Mouse (Mus musculus): ENCODE data around the gene E330017A01Rik. TPM values are rescaled to one million over a fixed set of nuclear protein-coding genes. Genes with fewer than 3 reads are reported as not detected.

E330017A01Rik gene
- not detected in 2 replicates for polyA plus RNA-seq (2012; rRNA removed)

GRCm38 (mm10) chr16:58638689-58639175, at the start of gene E330017A01Rik:
E330017A01Rik (minus strand) TSS chr16:58638739.
- DNase-seq, result no peak
- 69% methylated on average over 3 of the region's 3 CpGs for WGBS
- Histone ChIP-seq H3K4me3 (ENCODE audit: insufficient read depth, low read depth, low read length) (no peak within 1 kb of the TSS), H3K4me1 (ENCODE audit: control insufficient read depth, insufficient read depth, low read length) (no peaks in the 10 kb centered on the region), H3K27ac (ENCODE audit: insufficient read depth, low read depth, low read length) (no peak within 1 kb of the TSS), H3K27me3 (replicated peaks; ENCODE audit: control insufficient read depth, insufficient read depth, low read length) (no peaks in the 10 kb centered on the region; the same call in 1 of the 2 replicates), H3K36me3 (ENCODE audit: control insufficient read depth, insufficient read depth, low read length) (no peaks in the 10 kb centered on the region)
- TF ChIP-seq CTCF (conservative IDR thresholded peaks at IDR 0.05; ENCODE audit: insufficient read depth, insufficient read length, low read depth, low read length), result no peak
- no peak for TF ChIP-seq POLR2A (IDR thresholded peaks at IDR 0.05; ENCODE audit: low read depth, low read length)

GRCm38 (mm10) chr16:58685548-58686537, 47.3 kb upstream of the E330017A01Rik start:
- Histone ChIP-seq H3K36me3 (ENCODE audit: control insufficient read depth, insufficient read depth, low read length) (no peaks in the 10 kb centered on the region; the same call in 1 of the 2 replicates), H3K4me1 (ENCODE audit: control insufficient read depth, insufficient read depth, low read length) (no peaks in the 10 kb centered on the region), H3K27me3 (replicated peaks; ENCODE audit: control insufficient read depth, insufficient read depth, low read length) (no peaks in the 10 kb centered on the region), H3K4me3 (ENCODE audit: insufficient read depth, low read depth, low read length) (no peak overlapping the region), H3K27ac (ENCODE audit: insufficient read depth, low read depth, low read length) (no peak overlapping the region)
- TF ChIP-seq POLR2A (IDR thresholded peaks at IDR 0.05; ENCODE audit: low read depth, low read length), result no peak
- no peak for TF ChIP-seq CTCF (conservative IDR thresholded peaks at IDR 0.05; ENCODE audit: insufficient read depth, insufficient read length, low read depth, low read length)
- no peak for DNase-seq
- 66% methylated on average over 20 of the region's 20 CpGs for WGBS

DNA sequence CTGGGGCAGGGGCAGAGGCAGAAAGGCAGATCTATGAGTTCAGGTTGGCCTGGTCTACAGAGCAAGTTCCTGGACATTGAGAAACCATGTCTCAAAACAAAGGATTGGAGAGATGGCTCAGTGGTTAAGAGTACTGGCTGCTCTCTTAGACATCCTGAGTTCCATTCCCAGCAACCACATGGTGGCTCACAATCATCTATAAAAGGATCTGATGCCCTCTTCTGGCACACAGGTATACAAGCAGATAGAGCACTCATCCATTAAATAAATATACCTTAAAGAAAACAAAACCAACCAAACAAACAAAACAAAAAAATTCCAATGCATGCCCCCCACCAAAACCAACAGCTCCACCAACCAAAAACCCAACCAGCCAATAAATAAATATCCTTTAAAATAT, 46.0 kb upstream of the E330017A01Rik start:
- no peak overlapping the region for H3K4me3 ChIP-seq (ENCODE audit: insufficient read depth, low read depth, low read length)
- H3K36me3 ChIP-seq (ENCODE audit: control insufficient read depth, insufficient read depth, low read length), result peaks cover 3% of the 10 kb centered on the region; the same call in 1 of the 2 replicates
- no peak overlapping the region for H3K27ac ChIP-seq (ENCODE audit: insufficient read depth, low read depth, low read length)
- no peaks in the 10 kb centered on the region for H3K4me1 ChIP-seq (ENCODE audit: control insufficient read depth, insufficient read depth, low read length)
- no peak for TF ChIP-seq POLR2A (IDR thresholded peaks at IDR 0.05; ENCODE audit: low read depth, low read length)
- TF ChIP-seq CTCF (conservative IDR thresholded peaks at IDR 0.05; ENCODE audit: insufficient read depth, insufficient read length, low read depth, low read length), result no peak
- DNase-seq, result peak; percentile 27
- H3K27me3 ChIP-seq (replicated peaks; ENCODE audit: control insufficient read depth, insufficient read depth, low read length), result no peaks in the 10 kb centered on the region

DNA sequence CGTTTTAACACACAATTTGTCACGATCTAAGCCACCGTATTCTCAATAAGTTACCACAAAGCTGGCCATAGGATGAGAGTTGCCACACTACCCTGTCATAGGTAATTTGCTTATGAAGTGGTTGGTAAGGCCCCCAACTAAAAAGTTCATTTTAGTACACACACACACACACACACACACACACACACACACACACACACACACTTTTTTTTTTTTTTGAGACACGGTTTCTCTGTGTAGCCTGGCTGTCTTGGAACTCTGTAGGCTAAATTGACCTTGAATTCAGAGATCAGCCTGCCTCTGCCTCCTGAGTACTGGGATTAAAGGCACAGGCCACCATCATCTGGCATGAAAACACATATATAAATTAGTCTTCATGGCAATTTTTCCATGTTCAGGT, 45.4 kb upstream of the E330017A01Rik start:
- Histone ChIP-seq H3K36me3 (ENCODE audit: control insufficient read depth, insufficient read depth, low read length) (peaks cover 3% of the 10 kb centered on the region), H3K4me3 (ENCODE audit: insufficient read depth, low read depth, low read length) (no peak overlapping the region), H3K27me3 (replicated peaks; ENCODE audit: control insufficient read depth, insufficient read depth, low read length) (no peaks in the 10 kb centered on the region), H3K4me1 (ENCODE audit: control insufficient read depth, insufficient read depth, low read length) (no peaks in the 10 kb centered on the region), H3K27ac (ENCODE audit: insufficient read depth, low read depth, low read length) (no peak overlapping the region)
- TF ChIP-seq CTCF (conservative IDR thresholded peaks at IDR 0.05; ENCODE audit: insufficient read depth, insufficient read length, low read depth, low read length) (no peak), POLR2A (IDR thresholded peaks at IDR 0.05; ENCODE audit: low read depth, low read length) (no peak)
- DNase-seq, result no peak
- WGBS, result 92% methylated on average over 4 of the region's 4 CpGs

DNA sequence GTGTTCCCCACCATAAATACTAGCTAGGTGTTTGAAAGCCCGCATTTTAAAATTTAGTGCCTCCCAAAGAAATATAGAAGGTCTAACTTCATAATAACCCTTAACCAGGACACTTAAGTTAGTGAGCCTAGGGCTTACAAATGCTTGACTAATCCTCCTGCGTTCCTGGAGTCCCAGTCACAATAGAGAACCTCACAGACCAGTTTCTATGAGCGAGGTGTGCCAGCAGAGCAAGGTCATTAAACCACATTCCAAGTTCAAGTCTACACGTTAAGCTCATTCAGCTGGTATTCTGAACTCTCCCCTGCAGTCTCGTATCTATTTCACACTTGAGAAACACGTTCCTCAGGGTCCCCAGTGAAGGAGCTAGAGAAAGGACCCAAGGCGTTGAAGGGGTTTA, 44.3 kb upstream of the E330017A01Rik start:
- TF ChIP-seq CTCF (conservative IDR thresholded peaks at IDR 0.05; ENCODE audit: insufficient read depth, insufficient read length, low read depth, low read length), result no peak
- TF ChIP-seq POLR2A (IDR thresholded peaks at IDR 0.05; ENCODE audit: low read depth, low read length), result no peak
- WGBS, result 57% methylated on average over 7 of the region's 7 CpGs
- peaks cover 4% of the 10 kb centered on the region for H3K36me3 ChIP-seq (ENCODE audit: control insufficient read depth, insufficient read depth, low read length)
- no peak for DNase-seq
- no peaks in the 10 kb centered on the region for H3K27me3 ChIP-seq (replicated peaks; ENCODE audit: control insufficient read depth, insufficient read depth, low read length)
- no peak overlapping the region for H3K27ac ChIP-seq (ENCODE audit: insufficient read depth, low read depth, low read length)
- no peaks in the 10 kb centered on the region for H3K4me1 ChIP-seq (ENCODE audit: control insufficient read depth, insufficient read depth, low read length)
- no peak overlapping the region for H3K4me3 ChIP-seq (ENCODE audit: insufficient read depth, low read depth, low read length)

DNA sequence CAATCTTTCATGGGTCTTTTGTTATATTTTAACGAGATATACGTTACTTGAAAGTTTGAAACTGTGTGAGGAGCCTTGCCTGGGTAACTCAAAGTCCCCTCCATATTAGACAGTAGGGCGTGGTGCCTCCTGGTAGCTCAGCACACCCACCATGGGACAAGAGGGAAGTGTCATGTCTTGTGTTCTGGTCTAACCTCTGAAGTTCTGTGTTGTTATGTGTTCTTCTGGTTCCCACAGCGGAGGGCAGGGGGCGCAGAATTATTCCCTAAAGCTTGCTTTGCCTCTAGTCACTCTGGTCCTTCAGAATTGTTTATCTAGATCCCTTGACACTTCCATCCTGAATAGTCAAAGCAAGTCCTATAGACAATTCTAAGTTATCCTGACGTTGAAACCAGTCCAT, 43.5 kb upstream of the E330017A01Rik start:
- H3K4me1 ChIP-seq (ENCODE audit: control insufficient read depth, insufficient read depth, low read length), result no peaks in the 10 kb centered on the region
- no peak for DNase-seq
- WGBS, result 91% methylated on average over 6 of the region's 6 CpGs
- H3K4me3 ChIP-seq (ENCODE audit: insufficient read depth, low read depth, low read length), result no peak overlapping the region
- H3K36me3 ChIP-seq (ENCODE audit: control insufficient read depth, insufficient read depth, low read length), result peaks cover 6% of the 10 kb centered on the region
- TF ChIP-seq CTCF (conservative IDR thresholded peaks at IDR 0.05; ENCODE audit: insufficient read depth, insufficient read length, low read depth, low read length) (no peak), POLR2A (IDR thresholded peaks at IDR 0.05; ENCODE audit: low read depth, low read length) (no peak)
- H3K27me3 ChIP-seq (replicated peaks; ENCODE audit: control insufficient read depth, insufficient read depth, low read length), result no peaks in the 10 kb centered on the region
- H3K27ac ChIP-seq (ENCODE audit: insufficient read depth, low read depth, low read length), result no peak overlapping the region

DNA sequence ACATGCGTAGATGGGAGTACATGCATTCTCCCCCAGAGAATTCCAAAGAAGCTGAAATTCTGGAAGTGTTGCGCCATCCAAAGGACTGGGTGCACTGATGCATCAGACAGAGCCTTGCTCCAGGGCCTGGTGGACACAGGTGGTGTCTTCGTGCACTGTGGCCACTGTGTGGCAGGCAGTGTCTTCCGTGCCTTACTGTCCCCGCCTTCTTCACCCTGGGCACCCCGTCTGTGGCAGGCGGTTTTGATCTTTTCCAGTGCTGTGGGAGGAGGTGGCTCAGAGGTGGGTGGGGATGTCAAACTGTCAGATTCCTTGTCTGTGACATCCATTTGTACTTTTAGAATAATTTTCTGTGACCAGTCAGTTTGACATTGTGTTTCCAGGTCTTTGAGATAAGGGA, 40.1 kb upstream of the E330017A01Rik start:
- H3K4me1 ChIP-seq (ENCODE audit: control insufficient read depth, insufficient read depth, low read length), result peaks cover 4% of the 10 kb centered on the region; the same call in 1 of the 2 replicates
- no peak overlapping the region for H3K4me3 ChIP-seq (ENCODE audit: insufficient read depth, low read depth, low read length)
- peaks cover 6% of the 10 kb centered on the region for H3K36me3 ChIP-seq (ENCODE audit: control insufficient read depth, insufficient read depth, low read length)
- DNase-seq, result no peak
- TF ChIP-seq POLR2A (IDR thresholded peaks at IDR 0.05; ENCODE audit: low read depth, low read length), result no peak
- TF ChIP-seq CTCF (conservative IDR thresholded peaks at IDR 0.05; ENCODE audit: insufficient read depth, insufficient read length, low read depth, low read length), result 0 out of 2 replicates have a peak, but pooled peaks have one; percentile 11
- no peaks in the 10 kb centered on the region for H3K27me3 ChIP-seq (replicated peaks; ENCODE audit: control insufficient read depth, insufficient read depth, low read length)
- no peak overlapping the region for H3K27ac ChIP-seq (ENCODE audit: insufficient read depth, low read depth, low read length)
- 73% methylated on average over 7 of the region's 7 CpGs for WGBS
